Mouse (Mus musculus) hindbrain, embryonic 13.5 days (tissue): ENCODE results near the gene Dnah6. TPM values are rescaled to one million over a fixed set of nuclear protein-coding genes. Genes with fewer than 3 reads are reported as not detected.

Experiments
- ATAC-seq: fragments of 200-750 bp; cut with Nextera tagmentation; 2 replicates; pipeline ENCODE4 v1.8.0; 2017; ENCODE audit warnings: moderate TSS enrichment; ENCODE audit not compliant: low FRiP score
- H3K27ac ChIP-seq: fragments of 300-500 bp; sonication (generic); 2 replicates; pipeline ENCODE4 v1.5.1; 2015; ENCODE audit warnings: inconsistent platforms, mild to moderate bottlenecking, moderate library complexity
- H3K27me3 ChIP-seq: fragments of 300-500 bp; sonication (generic); 2 replicates; pipeline ENCODE4 v1.6.1; 2015; ENCODE audit warnings: mild to moderate bottlenecking, inconsistent platforms
- H3K36me3 ChIP-seq: fragments of 300-500 bp; sonication (generic); 2 replicates; pipeline ENCODE4 v1.6.1; 2015; ENCODE audit warnings: mild to moderate bottlenecking, inconsistent platforms
- H3K4me1 ChIP-seq: fragments of 300-500 bp; sonication (generic); replicated peaks from 2 replicates; pipeline ENCODE4 v1.6.1; 2015; ENCODE audit warnings: inconsistent platforms
- H3K4me2 ChIP-seq: fragments of 300-500 bp; sonication (generic); 2 replicates; pipeline ENCODE4 v1.6.1; 2015; ENCODE audit warnings: inconsistent platforms, mild to moderate bottlenecking, moderate library complexity
- H3K4me3 ChIP-seq: fragments of 300-500 bp; sonication (generic); 2 replicates; pipeline ENCODE4 v1.5.1; 2015; ENCODE audit warnings: mild to moderate bottlenecking, inconsistent platforms
- H3K9ac ChIP-seq: fragments of 300-500 bp; sonication (generic); 2 replicates; pipeline ENCODE4 v1.6.1; 2015; ENCODE audit warnings: mild to moderate bottlenecking, inconsistent platforms
- H3K9me3 ChIP-seq: fragments of 300-500 bp; sonication (generic); 2 replicates; pipeline ENCODE4 v1.6.1; 2016; ENCODE audit warnings: inconsistent platforms
- WGBS: fragments of 180-500 bp; shearing (Covaris S2); methylation state at CpG from one replicate; pipeline ENCODE4 v1.1.7; 2015; 5-methylcytosine and 5-hydroxymethylcytosine counted together
- polyA plus RNA-seq: library from polyadenylated mRNA; unstranded; fragments of >200 nt; fragmentation: Nextera tagmentation; extraction: Ambion mirVana; gene quantifications from 2 replicates; pipeline ENCODE4 v1.2.1, GENCODE M21; 2015

The Dnah6 gene
- polyA plus RNA-seq, 1 experiment from 2014 or later = 0.47 TPM

- Histone ChIP-seq H3K4me1 (0 out of 2 replicates have a peak, but pooled peaks cover 2% of the 10 kb centered on the region), H3K9me3 (no peaks in the 10 kb centered on the region), H3K36me3 (no peaks in the 10 kb centered on the region), H3K4me2 (no peak overlapping the region), H3K27ac (no peak overlapping the region), H3K9ac (no peak overlapping the region), H3K4me3 (no peak overlapping the region), H3K27me3 (no peaks in the 10 kb centered on the region)
- ATAC-seq = no peak
- WGBS = 48% methylated on average over 6 of the region's 6 CpGs
Measured at GRCm38 (mm10) chr6:73010073-73010472, 211.4 kb downstream of the Dnah6 start.

GRCm38 (mm10) chr6:73003601-73004000, 217.8 kb downstream of the Dnah6 start:
- WGBS = 86% methylated on average over 5 of the region's 5 CpGs
- no peak for ATAC-seq
- Histone ChIP-seq H3K27ac (no peak overlapping the region), H3K4me1 (no peaks in the 10 kb centered on the region), H3K9me3 (no peaks in the 10 kb centered on the region), H3K9ac (no peak overlapping the region), H3K36me3 (no peaks in the 10 kb centered on the region), H3K4me2 (no peak overlapping the region), H3K27me3 (no peaks in the 10 kb centered on the region), H3K4me3 (no peak overlapping the region)

GRCm38 (mm10) chr6:73002391-73002790, 219.1 kb downstream of the Dnah6 start:
- H3K4me2 ChIP-seq = no peak overlapping the region
- no peak for ATAC-seq
- WGBS = 63% methylated on average over 1 of the region's 1 CpGs
- no peak overlapping the region for H3K9ac ChIP-seq
- no peaks in the 10 kb centered on the region for H3K4me1 ChIP-seq
- no peaks in the 10 kb centered on the region for H3K27me3 ChIP-seq
- no peaks in the 10 kb centered on the region for H3K9me3 ChIP-seq
- H3K4me3 ChIP-seq = no peak overlapping the region
- H3K27ac ChIP-seq = no peak overlapping the region
- H3K36me3 ChIP-seq = no peaks in the 10 kb centered on the region

- WGBS = 90% methylated on average over 1 of the region's 1 CpGs
- no peaks in the 10 kb centered on the region for H3K9me3 ChIP-seq
- no peak overlapping the region for H3K4me3 ChIP-seq
- ATAC-seq = no peak
- no peak overlapping the region for H3K9ac ChIP-seq
- no peaks in the 10 kb centered on the region for H3K27me3 ChIP-seq
- H3K4me2 ChIP-seq = no peak overlapping the region
- H3K36me3 ChIP-seq = no peaks in the 10 kb centered on the region
- H3K4me1 ChIP-seq = no peaks in the 10 kb centered on the region
- H3K27ac ChIP-seq = no peak overlapping the region
Measured at GRCm38 (mm10) chr6:72998809-72999208, 222.6 kb downstream of the Dnah6 start.

- 85% methylated on average over 5 of the region's 5 CpGs for WGBS
- ATAC-seq = no peak
- no peak overlapping the region for H3K4me3 ChIP-seq
Measured at GRCm38 (mm10) chr6:72993688-72994082, 227.8 kb downstream of the Dnah6 start.

DNA sequence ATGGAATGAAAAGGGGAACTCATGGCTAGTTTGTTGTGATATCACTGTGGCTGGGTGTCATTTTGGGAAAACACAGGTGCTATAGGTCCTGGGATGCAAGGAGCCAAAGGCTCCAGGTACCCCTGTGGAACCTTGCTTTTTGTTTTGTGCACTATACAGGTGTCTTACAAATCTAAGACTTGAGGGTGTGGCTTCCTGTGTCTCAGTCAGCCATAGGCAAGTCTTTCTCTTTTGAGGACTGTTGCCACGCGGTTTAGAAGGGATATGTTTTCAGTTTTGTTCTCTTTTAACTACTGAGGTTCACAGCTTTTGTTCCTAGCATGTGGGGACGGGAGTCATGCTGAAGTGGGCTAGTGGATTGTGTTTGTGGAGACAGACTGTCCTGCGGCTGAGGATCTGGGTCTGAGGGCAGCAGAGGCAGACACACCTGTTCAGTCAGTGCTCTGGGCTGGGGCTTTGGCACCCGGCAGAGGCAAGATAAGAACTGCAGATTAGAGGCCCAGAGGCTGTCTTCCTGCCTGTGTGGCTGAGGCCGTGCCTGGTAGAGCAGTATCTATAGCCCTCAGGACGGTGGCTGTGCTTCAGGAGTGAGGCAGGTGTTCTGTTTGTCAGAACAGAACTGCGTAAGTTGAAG, 228.3 kb downstream of the Dnah6 start:
- WGBS = 81% methylated on average over 8 of the region's 8 CpGs
- Histone ChIP-seq H3K4me3 (no peak overlapping the region), H3K9ac (no peak overlapping the region), H3K4me2 (no peak overlapping the region), H3K27ac (no peak overlapping the region), H3K36me3 (no peaks in the 10 kb centered on the region), H3K27me3 (no peaks in the 10 kb centered on the region), H3K4me1 (no peaks in the 10 kb centered on the region), H3K9me3 (no peaks in the 10 kb centered on the region)
- ATAC-seq = no peak

More at GRCm38 (mm10) chr6:72993688-72994082, 227.8 kb downstream of the Dnah6 start:
- no peak overlapping the region for H3K9ac ChIP-seq
- H3K4me1 ChIP-seq = no peaks in the 10 kb centered on the region
- H3K27me3 ChIP-seq = no peaks in the 10 kb centered on the region
- H3K36me3 ChIP-seq = no peaks in the 10 kb centered on the region
- no peak overlapping the region for H3K27ac ChIP-seq
- H3K4me2 ChIP-seq = no peak overlapping the region
- no peaks in the 10 kb centered on the region for H3K9me3 ChIP-seq

GRCm38 (mm10) chr6:72990206-72990605, 231.2 kb downstream of the Dnah6 start:
- H3K4me2 ChIP-seq = no peak overlapping the region
- 96% methylated on average over 5 of the region's 5 CpGs for WGBS
- H3K9ac ChIP-seq = no peak overlapping the region
- no peak overlapping the region for H3K27ac ChIP-seq
- no peaks in the 10 kb centered on the region for H3K36me3 ChIP-seq
- H3K4me3 ChIP-seq = no peak overlapping the region
- no peak for ATAC-seq
- H3K9me3 ChIP-seq = no peaks in the 10 kb centered on the region
- H3K4me1 ChIP-seq = no peaks in the 10 kb centered on the region
- no peaks in the 10 kb centered on the region for H3K27me3 ChIP-seq

GRCm38 (mm10) chr6:72989028-72989736, 232.3 kb downstream of the Dnah6 start:
- 48% methylated on average over 7 of the region's 7 CpGs for WGBS
- Histone ChIP-seq H3K27me3 (no peaks in the 10 kb centered on the region), H3K27ac (no peak overlapping the region), H3K9ac (no peak overlapping the region), H3K4me1 (no peaks in the 10 kb centered on the region), H3K36me3 (no peaks in the 10 kb centered on the region), H3K4me2 (no peak overlapping the region), H3K4me3 (no peak overlapping the region), H3K9me3 (no peaks in the 10 kb centered on the region)
- no peak for ATAC-seq

GRCm38 (mm10) chr6:72982506-72982905, 238.9 kb downstream of the Dnah6 start:
- no peaks in the 10 kb centered on the region for H3K36me3 ChIP-seq
- 0 out of 2 replicates have a peak, but pooled peaks cover 5% of the 10 kb centered on the region for H3K27me3 ChIP-seq
- WGBS = 69% methylated on average over 4 of the region's 4 CpGs
- 0 out of 2 replicates have a peak, but pooled peaks cover 6% of the 10 kb centered on the region for H3K4me1 ChIP-seq
- no peak for ATAC-seq
- no peak overlapping the region for H3K4me2 ChIP-seq
- no peaks in the 10 kb centered on the region for H3K9me3 ChIP-seq
- no peak overlapping the region for H3K27ac ChIP-seq
- no peak overlapping the region for H3K4me3 ChIP-seq
- no peak overlapping the region for H3K9ac ChIP-seq

- H3K4me2 ChIP-seq = no peak overlapping the region
- ATAC-seq = no peak
- H3K9ac ChIP-seq = no peak overlapping the region
- H3K27me3 ChIP-seq = 0 out of 2 replicates have a peak, but pooled peaks cover 5% of the 10 kb centered on the region
- H3K9me3 ChIP-seq = no peaks in the 10 kb centered on the region
- 78% methylated on average over 6 of the region's 6 CpGs for WGBS
- H3K27ac ChIP-seq = no peak overlapping the region
- no peak overlapping the region for H3K4me3 ChIP-seq
- H3K36me3 ChIP-seq = no peaks in the 10 kb centered on the region
- H3K4me1 ChIP-seq = 0 out of 2 replicates have a peak, but pooled peaks cover 6% of the 10 kb centered on the region
Measured at GRCm38 (mm10) chr6:72981851-72982250, 239.6 kb downstream of the Dnah6 start.

DNA sequence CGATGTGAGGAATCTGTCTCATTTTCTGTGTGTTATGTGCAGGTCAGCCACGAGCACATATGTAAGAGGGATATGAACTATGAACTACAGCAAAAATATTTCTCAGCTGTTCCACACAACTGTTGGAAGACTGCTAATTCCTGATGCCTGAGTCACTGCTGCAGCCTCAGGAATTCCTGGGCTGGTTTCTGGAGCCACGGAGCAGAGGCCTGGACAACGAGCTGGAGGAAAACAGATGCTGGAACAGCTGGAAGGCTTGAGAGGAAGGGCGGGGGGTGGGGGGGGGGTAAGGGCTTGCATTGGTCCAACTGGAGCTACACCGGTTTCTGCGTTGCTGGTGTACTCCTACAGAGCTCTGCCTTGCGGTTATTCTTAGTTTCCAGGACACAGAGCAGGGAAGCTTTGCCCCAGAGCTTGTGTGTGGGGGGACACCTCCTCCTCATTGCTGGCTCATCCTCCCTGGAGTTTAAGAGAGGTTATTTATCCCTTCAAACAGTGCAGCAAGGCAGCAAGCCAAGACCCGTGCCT, 240.3 kb downstream of the Dnah6 start:
- H3K9me3 ChIP-seq = no peaks in the 10 kb centered on the region
- 41% methylated on average over 9 of the region's 9 CpGs for WGBS
- no peak overlapping the region for H3K4me2 ChIP-seq
- H3K4me3 ChIP-seq = no peak overlapping the region
- H3K4me1 ChIP-seq = 0 out of 2 replicates have a peak, but pooled peaks cover 6% of the 10 kb centered on the region
- ATAC-seq = no peak
- H3K36me3 ChIP-seq = no peaks in the 10 kb centered on the region
- H3K27me3 ChIP-seq = 0 out of 2 replicates have a peak, but pooled peaks cover 5% of the 10 kb centered on the region
- H3K9ac ChIP-seq = no peak overlapping the region
- no peak overlapping the region for H3K27ac ChIP-seq

GRCm38 (mm10) chr6:72976866-72977265, 244.6 kb downstream of the Dnah6 start:
- Histone ChIP-seq H3K4me3 (no peak overlapping the region), H3K36me3 (no peaks in the 10 kb centered on the region), H3K9ac (no peak overlapping the region), H3K4me1 (0 out of 2 replicates have a peak, but pooled peaks cover 6% of the 10 kb centered on the region), H3K4me2 (no peak overlapping the region), H3K27me3 (no peaks in the 10 kb centered on the region), H3K27ac (no peak overlapping the region), H3K9me3 (no peaks in the 10 kb centered on the region)
- ATAC-seq = no peak
- WGBS = 96% methylated on average over 2 of the region's 2 CpGs
